Mouse (Mus musculus): ENCODE measurements at regions not wholly inside any gene's neighbourhood (a gene's known extent, or its start where the extent isn't known, plus 50 kb on each side); places are given as distances from the start of the nearest gene placed in this dataset.
A peak's percentile ranks its signal among the peaks of the same experiment; 100 is the strongest.

DNA sequence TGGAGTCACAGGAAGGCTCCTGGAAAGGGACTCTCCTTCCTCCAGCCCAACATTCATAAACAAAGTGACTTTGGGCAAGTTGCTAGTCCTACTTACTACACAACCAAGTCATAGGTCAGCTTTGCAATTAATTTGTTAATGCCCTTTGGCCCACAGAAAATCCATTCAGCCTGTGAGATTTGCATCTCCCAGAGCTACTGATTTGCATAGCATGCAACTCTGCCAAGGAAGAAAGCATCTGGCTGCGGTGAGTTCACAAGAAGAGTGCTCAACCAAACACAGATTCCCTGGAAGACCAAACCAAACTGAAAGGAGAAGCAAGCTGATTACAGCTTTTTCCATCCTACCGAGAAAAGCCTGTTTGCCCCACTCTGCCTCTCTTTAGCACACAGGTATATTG is 901.9 kb downstream of the Diaph3 start:
- Histone ChIP-seq H3K36me3 (ENCODE audit: control insufficient read depth, insufficient read depth, low read length) (no peaks in the 10 kb centered on the region), H3K27ac (replicated peaks; ENCODE audit: low read depth, low read length) (no peak overlapping the region), H3K4me3 (ENCODE audit: low read depth, low read length) (no peak overlapping the region), H3K9me3 (ENCODE audit: control insufficient read depth, low read length) (no peaks in the 10 kb centered on the region), H3K27me3 (ENCODE audit: control insufficient read depth, insufficient read depth, low read length) (no peaks in the 10 kb centered on the region), H3K9ac (ENCODE audit: low read length) (no peak overlapping the region), H3K4me2 (ENCODE audit: low read depth, severe bottlenecking) (no peak overlapping the region), H3K4me1 (ENCODE audit: control insufficient read depth, insufficient read depth, low read length) (no peaks in the 10 kb centered on the region)
- WGBS: 49% methylated on average over 2 of the region's 2 CpGs
- DNase-seq (ENCODE audit: low spot score) (no peak), ATAC-seq (ENCODE audit: insufficient number of reproducible peaks, low FRiP score, low TSS enrichment, low read depth) (no peak)

GRCm38 (mm10) chr14:86233305-86233704 is 907.7 kb downstream of the Diaph3 start:
- H3K4me3 ChIP-seq (ENCODE audit: low read depth, low read length): no peak overlapping the region
- H3K4me2 ChIP-seq (ENCODE audit: low read depth, severe bottlenecking): no peak overlapping the region
- ATAC-seq (ENCODE audit: insufficient number of reproducible peaks, low FRiP score, low TSS enrichment, low read depth): no peak
- no peak for DNase-seq (ENCODE audit: low spot score)
- H3K9ac ChIP-seq (ENCODE audit: low read length): no peak overlapping the region
- H3K36me3 ChIP-seq (ENCODE audit: control insufficient read depth, insufficient read depth, low read length): no peaks in the 10 kb centered on the region
- no peaks in the 10 kb centered on the region for H3K4me1 ChIP-seq (ENCODE audit: control insufficient read depth, insufficient read depth, low read length)
- no peaks in the 10 kb centered on the region for H3K9me3 ChIP-seq (ENCODE audit: control insufficient read depth, low read length)
- H3K27ac ChIP-seq (replicated peaks; ENCODE audit: low read depth, low read length): no peak overlapping the region
- 92% methylated on average over 1 of the region's 1 CpGs for WGBS
- H3K27me3 ChIP-seq (ENCODE audit: control insufficient read depth, insufficient read depth, low read length): no peaks in the 10 kb centered on the region

DNA sequence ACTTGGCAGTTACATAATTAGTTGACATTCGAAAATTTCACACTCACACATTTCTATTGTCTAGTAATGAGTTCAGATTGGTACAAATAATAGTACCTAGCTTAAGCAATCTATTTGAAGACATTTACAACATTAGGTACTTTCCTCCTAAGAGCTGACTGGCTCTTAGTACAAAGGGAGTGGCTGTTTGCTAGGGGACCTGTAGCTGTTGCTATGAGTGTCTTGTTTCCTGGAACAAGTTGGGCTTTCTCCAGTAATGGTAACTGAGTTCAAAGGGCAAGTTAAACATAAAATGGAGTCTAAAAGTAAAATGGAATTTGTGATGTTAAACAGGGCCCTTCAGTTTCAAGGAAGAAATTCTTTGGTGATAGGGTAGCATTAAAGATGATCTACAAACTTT is 910.4 kb downstream of the Diaph3 start:
- no peak overlapping the region for H3K4me3 ChIP-seq (ENCODE audit: low read depth, low read length)
- no peaks in the 10 kb centered on the region for H3K27me3 ChIP-seq (ENCODE audit: control insufficient read depth, insufficient read depth, low read length)
- no peak overlapping the region for H3K27ac ChIP-seq (replicated peaks; ENCODE audit: low read depth, low read length)
- H3K4me1 ChIP-seq (ENCODE audit: control insufficient read depth, insufficient read depth, low read length): no peaks in the 10 kb centered on the region
- H3K36me3 ChIP-seq (ENCODE audit: control insufficient read depth, insufficient read depth, low read length): no peaks in the 10 kb centered on the region
- no peak overlapping the region for H3K4me2 ChIP-seq (ENCODE audit: low read depth, severe bottlenecking)
- no peak for ATAC-seq (ENCODE audit: insufficient number of reproducible peaks, low FRiP score, low TSS enrichment, low read depth)
- no peak overlapping the region for H3K9ac ChIP-seq (ENCODE audit: low read length)
- DNase-seq (ENCODE audit: low spot score): no peak
- 76% methylated on average over 1 of the region's 1 CpGs for WGBS
- no peaks in the 10 kb centered on the region for H3K9me3 ChIP-seq (ENCODE audit: control insufficient read depth, low read length)

DNA sequence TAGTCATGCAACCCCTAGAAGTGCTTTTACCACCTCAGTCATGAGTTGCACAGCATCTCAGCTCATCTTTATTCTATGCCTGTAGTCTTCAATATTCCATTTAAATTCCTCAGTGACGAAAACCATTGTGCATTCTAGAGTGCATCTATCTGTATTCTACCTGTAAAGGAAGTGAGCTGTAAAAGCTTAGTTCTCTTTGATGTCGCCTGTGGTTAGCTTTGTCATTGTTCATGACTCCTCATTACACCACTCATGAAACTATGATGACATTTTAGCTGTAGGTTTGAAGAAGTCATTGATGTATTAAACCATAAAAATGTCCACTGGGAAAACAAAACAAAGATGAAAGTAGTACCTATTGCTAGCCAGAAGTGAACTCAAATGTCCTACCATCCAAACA is 911.3 kb downstream of the Diaph3 start:
- DNase-seq (ENCODE audit: low spot score): no peak
- no peak overlapping the region for H3K27ac ChIP-seq (replicated peaks; ENCODE audit: low read depth, low read length)

GRCm38 (mm10) chr14:86215711-86216110 is 925.3 kb downstream of the Diaph3 start:
- H3K36me3 ChIP-seq (ENCODE audit: control insufficient read depth, insufficient read depth, low read length): no peaks in the 10 kb centered on the region
- no peak for DNase-seq (ENCODE audit: low spot score)
- H3K4me1 ChIP-seq (ENCODE audit: control insufficient read depth, insufficient read depth, low read length): no peaks in the 10 kb centered on the region
- no peak for ATAC-seq (ENCODE audit: insufficient number of reproducible peaks, low FRiP score, low TSS enrichment, low read depth)
- H3K9me3 ChIP-seq (ENCODE audit: control insufficient read depth, low read length): no peaks in the 10 kb centered on the region
- H3K4me3 ChIP-seq (ENCODE audit: low read depth, low read length): no peak overlapping the region
- no peaks in the 10 kb centered on the region for H3K27me3 ChIP-seq (ENCODE audit: control insufficient read depth, insufficient read depth, low read length)
- 87% methylated on average over 9 of the region's 9 CpGs for WGBS
- no peak overlapping the region for H3K27ac ChIP-seq (replicated peaks; ENCODE audit: low read depth, low read length)
- no peak overlapping the region for H3K4me2 ChIP-seq (ENCODE audit: low read depth, severe bottlenecking)
- no peak overlapping the region for H3K9ac ChIP-seq (ENCODE audit: low read length)

More for the DNA sequence above, 911.3 kb downstream of the Diaph3 start:
- H3K36me3 ChIP-seq (ENCODE audit: control insufficient read depth, insufficient read depth, low read length): no peaks in the 10 kb centered on the region
- H3K9ac ChIP-seq (ENCODE audit: low read length): no peak overlapping the region
- H3K4me3 ChIP-seq (ENCODE audit: low read depth, low read length): no peak overlapping the region
- H3K4me1 ChIP-seq (ENCODE audit: control insufficient read depth, insufficient read depth, low read length): no peaks in the 10 kb centered on the region
- H3K9me3 ChIP-seq (ENCODE audit: control insufficient read depth, low read length): no peaks in the 10 kb centered on the region
- 90% methylated on average over 2 of the region's 2 CpGs for WGBS
- no peak overlapping the region for H3K4me2 ChIP-seq (ENCODE audit: low read depth, severe bottlenecking)
- no peaks in the 10 kb centered on the region for H3K27me3 ChIP-seq (ENCODE audit: control insufficient read depth, insufficient read depth, low read length)
- no peak for ATAC-seq (ENCODE audit: insufficient number of reproducible peaks, low FRiP score, low TSS enrichment, low read depth)

DNA sequence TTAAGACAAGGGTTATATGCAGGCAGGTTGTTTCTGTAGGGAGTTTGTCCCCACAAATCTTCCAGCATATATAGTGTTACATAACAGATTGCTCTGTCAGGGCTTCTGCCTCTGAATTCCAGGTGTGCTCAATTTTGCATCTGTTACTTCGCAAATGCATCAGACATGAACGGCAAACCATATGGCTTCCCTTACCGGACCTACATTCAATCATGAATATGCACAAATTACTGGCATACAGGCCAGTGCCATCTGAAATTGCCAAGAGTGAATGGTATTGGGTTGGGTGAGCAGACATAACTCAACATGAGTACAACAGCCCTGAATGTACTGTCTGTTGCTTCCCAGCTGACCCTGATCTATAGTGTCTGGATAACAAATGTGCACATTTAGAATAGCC is 929.4 kb downstream of the Diaph3 start:
- Histone ChIP-seq H3K27me3 (ENCODE audit: control insufficient read depth, insufficient read depth, low read length) (no peaks in the 10 kb centered on the region), H3K4me2 (ENCODE audit: low read depth, severe bottlenecking) (no peak overlapping the region), H3K4me1 (ENCODE audit: control insufficient read depth, insufficient read depth, low read length) (no peaks in the 10 kb centered on the region), H3K9ac (ENCODE audit: low read length) (no peak overlapping the region), H3K36me3 (ENCODE audit: control insufficient read depth, insufficient read depth, low read length) (no peaks in the 10 kb centered on the region), H3K9me3 (ENCODE audit: control insufficient read depth, low read length) (no peaks in the 10 kb centered on the region), H3K4me3 (ENCODE audit: low read depth, low read length) (no peak overlapping the region), H3K27ac (replicated peaks; ENCODE audit: low read depth, low read length) (no peak overlapping the region)
- no peak for DNase-seq (ENCODE audit: low spot score)
- 84% methylated on average over 3 of the region's 3 CpGs for WGBS
- no peak for ATAC-seq (ENCODE audit: insufficient number of reproducible peaks, low FRiP score, low TSS enrichment, low read depth)

DNA sequence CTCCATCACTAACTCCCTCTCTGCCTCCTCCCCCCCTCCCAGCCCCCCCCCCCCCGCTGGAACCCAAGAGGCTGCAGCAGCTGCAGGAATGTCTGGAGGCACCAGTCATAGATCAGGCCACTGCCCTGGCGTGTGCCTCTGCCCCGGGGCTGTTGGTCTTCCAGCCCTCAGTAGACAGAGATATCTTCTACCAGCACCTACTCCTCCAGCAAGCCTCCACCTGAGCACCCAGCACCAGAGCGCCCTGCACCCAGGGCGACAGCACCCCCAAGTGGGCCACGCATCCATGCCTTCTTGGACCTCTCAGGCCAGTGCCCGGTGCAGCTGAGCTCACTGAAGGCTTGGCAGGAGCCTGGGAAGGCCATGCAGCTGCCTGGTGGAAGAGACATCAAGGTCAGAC is 936.5 kb downstream of the Diaph3 start:
- 0 out of 2 replicates have a peak, but pooled peaks have one; percentile 42 for ATAC-seq (ENCODE audit: insufficient number of reproducible peaks, low FRiP score, low TSS enrichment, low read depth)
- no peak overlapping the region for H3K9ac ChIP-seq (ENCODE audit: low read length)
- no peaks in the 10 kb centered on the region for H3K4me1 ChIP-seq (ENCODE audit: control insufficient read depth, insufficient read depth, low read length)
- no peak overlapping the region for H3K4me2 ChIP-seq (ENCODE audit: low read depth, severe bottlenecking)
- no peak overlapping the region for H3K27ac ChIP-seq (replicated peaks; ENCODE audit: low read depth, low read length)
- no peaks in the 10 kb centered on the region for H3K36me3 ChIP-seq (ENCODE audit: control insufficient read depth, insufficient read depth, low read length)
- 71% methylated on average over 6 of the region's 7 CpGs for WGBS
- no peak overlapping the region for H3K4me3 ChIP-seq (ENCODE audit: low read depth, low read length)
- DNase-seq (ENCODE audit: low spot score): no peak
- no peaks in the 10 kb centered on the region for H3K9me3 ChIP-seq (ENCODE audit: control insufficient read depth, low read length)
- no peaks in the 10 kb centered on the region for H3K27me3 ChIP-seq (ENCODE audit: control insufficient read depth, insufficient read depth, low read length)

GRCm38 (mm10) chr14:86197864-86198263 is 943.2 kb downstream of the Diaph3 start:
- Histone ChIP-seq H3K4me3 (ENCODE audit: low read depth, low read length) (no peak overlapping the region), H3K9me3 (ENCODE audit: control insufficient read depth, low read length) (no peaks in the 10 kb centered on the region), H3K4me1 (ENCODE audit: control insufficient read depth, insufficient read depth, low read length) (no peaks in the 10 kb centered on the region), H3K36me3 (ENCODE audit: control insufficient read depth, insufficient read depth, low read length) (no peaks in the 10 kb centered on the region), H3K27ac (replicated peaks; ENCODE audit: low read depth, low read length) (no peak overlapping the region), H3K27me3 (ENCODE audit: control insufficient read depth, insufficient read depth, low read length) (no peaks in the 10 kb centered on the region), H3K9ac (ENCODE audit: low read length) (no peak overlapping the region), H3K4me2 (ENCODE audit: low read depth, severe bottlenecking) (no peak overlapping the region)
- DNase-seq (ENCODE audit: low spot score): no peak
- WGBS: 87% methylated on average over 4 of the region's 4 CpGs
- ATAC-seq (ENCODE audit: insufficient number of reproducible peaks, low FRiP score, low TSS enrichment, low read depth): no peak

GRCm38 (mm10) chr14:86184663-86185381 is 956.2 kb downstream of the Diaph3 start:
- WGBS: 82% methylated on average over 4 of the region's 4 CpGs
- no peaks in the 10 kb centered on the region for H3K27me3 ChIP-seq (ENCODE audit: control insufficient read depth, insufficient read depth, low read length)
- H3K4me3 ChIP-seq (ENCODE audit: low read depth, low read length): no peak overlapping the region
- H3K36me3 ChIP-seq (ENCODE audit: control insufficient read depth, insufficient read depth, low read length): no peaks in the 10 kb centered on the region
- H3K4me1 ChIP-seq (ENCODE audit: control insufficient read depth, insufficient read depth, low read length): no peaks in the 10 kb centered on the region; the same call in 1 of the 2 replicates
- H3K4me2 ChIP-seq (ENCODE audit: low read depth, severe bottlenecking): no peak overlapping the region
- no peaks in the 10 kb centered on the region for H3K9me3 ChIP-seq (ENCODE audit: control insufficient read depth, low read length)
- H3K9ac ChIP-seq (ENCODE audit: low read length): no peak overlapping the region
- DNase-seq (ENCODE audit: low spot score) (no peak), ATAC-seq (ENCODE audit: insufficient number of reproducible peaks, low FRiP score, low TSS enrichment, low read depth) (no peak)
- no peak overlapping the region for H3K27ac ChIP-seq (replicated peaks; ENCODE audit: low read depth, low read length)
